Comparison of ENCODE assay signal across 20 mouse cellular contexts in genomic region chr1:191952733-191953335, GRCm38 (mm10). TPM values are rescaled to one million over a fixed set of nuclear protein-coding genes. Genes with fewer than 3 reads are reported as not detected.
A peak's percentile ranks its signal among the peaks of the same experiment; 100 is the strongest.
DNase-seq lines count a peak whose midpoint lies in the region; ATAC-seq and TF ChIP-seq lines count a peak whose summit lies in the region.
"Had no signal": no experiment of that assay in that cellular context is flagged by ENCODE, and none has a peak within 500 bp of the region (broad histone marks: within the 10 kb centered on the region; RNA-seq: fewer than 3 reads in every experiment).

No protein-coding gene starts in this region.

- H3K4me3 ChIP-seq in forebrain, postnatal 0 days (ENCODE audit: low read depth, low read length) = no peak overlapping the region
- H3K4me3 ChIP-seq in forebrain, embryonic 16.5 days (replicated peaks; ENCODE audit: low read length) = no peak overlapping the region
- H3K4me3 ChIP-seq in embryonic facial prominence, embryonic 10.5 days = no peak overlapping the region
- H3K4me3 ChIP-seq: forebrain, embryonic 13.5 days; hindbrain, embryonic 12.5 days; midbrain, embryonic 10.5 days had no signal

- intact Hi-C loops in left cerebral cortex, postnatal 14 days (cut with DNase I) = no loop called here

- no peak for TF ChIP-seq CTCF in forebrain, postnatal 0 days (IDR thresholded peaks at IDR 0.05; ENCODE audit: low read depth)

- H3K27ac ChIP-seq in forebrain, postnatal 0 days (ENCODE audit: low read depth, low read length) = no peak overlapping the region
- no peak overlapping the region for H3K27ac ChIP-seq in forebrain, embryonic 16.5 days (ENCODE audit: low read length)
- no peak overlapping the region for H3K27ac ChIP-seq in embryonic facial prominence, embryonic 10.5 days (replicated peaks)
- H3K27ac ChIP-seq: forebrain, embryonic 13.5 days; hindbrain, embryonic 12.5 days; midbrain, embryonic 10.5 days had no signal

- H3K9me3 ChIP-seq in forebrain, postnatal 0 days (ENCODE audit: low read length) = no peaks in the 10 kb centered on the region
- H3K9me3 ChIP-seq in forebrain, embryonic 16.5 days (ENCODE audit: control insufficient read depth, low read length) = no peaks in the 10 kb centered on the region
- no peaks in the 10 kb centered on the region for H3K9me3 ChIP-seq in embryonic facial prominence, embryonic 10.5 days
- H3K9me3 ChIP-seq: forebrain, embryonic 13.5 days; hindbrain, embryonic 12.5 days; midbrain, embryonic 10.5 days had no signal

- peak; percentile 81 for ATAC-seq in forebrain, postnatal 0 days
- no peak for ATAC-seq in forebrain, embryonic 16.5 days
- ATAC-seq: forebrain, embryonic 13.5 days; inflammation-experienced regulatory T-cells, adult 6 months; liver, postnatal 0 days had no signal

- no peak overlapping the region for H3K4me2 ChIP-seq in forebrain, postnatal 0 days (ENCODE audit: low read depth)
- no peak overlapping the region for H3K4me2 ChIP-seq in forebrain, embryonic 16.5 days (ENCODE audit: low read length)
- H3K4me2 ChIP-seq: forebrain, embryonic 13.5 days; hindbrain, embryonic 12.5 days had no signal

- H3K4me1 ChIP-seq in forebrain, postnatal 0 days (ENCODE audit: insufficient read depth) = no peaks in the 10 kb centered on the region
- no peaks in the 10 kb centered on the region for H3K4me1 ChIP-seq in forebrain, embryonic 16.5 days (replicated peaks; ENCODE audit: control insufficient read depth, insufficient read depth, low read length)
- peaks cover 4% of the 10 kb centered on the region for H3K4me1 ChIP-seq in embryonic facial prominence, embryonic 10.5 days
- H3K4me1 ChIP-seq: forebrain, embryonic 13.5 days; hindbrain, embryonic 12.5 days; midbrain, embryonic 10.5 days had no signal

- no peaks in the 10 kb centered on the region for H3K36me3 ChIP-seq in forebrain, postnatal 0 days (ENCODE audit: insufficient read depth)
- H3K36me3 ChIP-seq in forebrain, embryonic 16.5 days (ENCODE audit: control insufficient read depth, insufficient read depth) = no peaks in the 10 kb centered on the region
- H3K36me3 ChIP-seq in embryonic facial prominence, embryonic 10.5 days (replicated peaks) = no peaks in the 10 kb centered on the region
- H3K36me3 ChIP-seq: hindbrain, embryonic 12.5 days; midbrain, embryonic 10.5 days had no signal

- peak; percentile 28 for DNase-seq in forebrain, postnatal 0 days
- DNase-seq in right cerebral cortex, adult 2 months (ENCODE audit: low spot score in 2 of 2) = peak; percentile 70 to 80
- DNase-seq in right cerebral cortex, postnatal 4 days = no peak
- DNase-seq in left cerebral cortex, postnatal 14 days (ENCODE audit: low spot score in 2 of 2) = peak; percentile 66 to 94
- DNase-seq in gastrocnemius, adult 18-20 months (ENCODE audit: low spot score) = no peak
- no peak for DNase-seq in ovary, postnatal 14 days (ENCODE audit: low spot score)
- DNase-seq in embryonic facial prominence, embryonic 10.5 days (ENCODE audit: low spot score) = no peak
- DNase-seq: cerebellum, postnatal 14 days; gastrocnemius, postnatal 14 days; heart, postnatal 10 days; kidney, adult 9 months; kidney, postnatal 36 days; liver, postnatal 0 days; lung, postnatal 36 days had no signal

- H3K27me3 ChIP-seq in forebrain, postnatal 0 days (ENCODE audit: insufficient read depth, low read length) = no peaks in the 10 kb centered on the region
- H3K27me3 ChIP-seq in forebrain, embryonic 16.5 days (replicated peaks; ENCODE audit: control insufficient read depth, insufficient read depth, low read length) = no peaks in the 10 kb centered on the region
- no peaks in the 10 kb centered on the region for H3K27me3 ChIP-seq in embryonic facial prominence, embryonic 10.5 days (replicated peaks; ENCODE audit: low read depth, poor library complexity, severe bottlenecking)
- H3K27me3 ChIP-seq: forebrain, embryonic 13.5 days; hindbrain, embryonic 12.5 days had no signal

- WGBS in forebrain, postnatal 0 days = 77% methylated on average over 11 of the region's 11 CpGs
- WGBS in forebrain, embryonic 16.5 days = 82% methylated on average over 11 of the region's 11 CpGs
- WGBS in embryonic facial prominence, embryonic 10.5 days = 88% methylated on average over 11 of the region's 11 CpGs

- H3K9ac ChIP-seq in forebrain, postnatal 0 days = no peak overlapping the region
- H3K9ac ChIP-seq in forebrain, embryonic 16.5 days (replicated peaks; ENCODE audit: low read depth, low read length) = no peak overlapping the region
- H3K9ac ChIP-seq: forebrain, embryonic 13.5 days; hindbrain, embryonic 12.5 days; liver, postnatal 0 days had no signal

RNA-seq across cellular contexts. Expression of gene Rd3, which starts 24.3 kb away (rescaled TPM):
- 0.92 and 1.9 TPM in 2 replicates for total RNA-seq in forebrain, postnatal 0 days (2014; rRNA removed)
- 3.3 and 3.4 TPM in 2 replicates for polyA plus RNA-seq in forebrain, postnatal 0 days (2015; fragmentation: Nextera tagmentation; extraction: Ambion mirVana)
- polyA plus RNA-seq in forebrain, embryonic 16.5 days (2015; fragmentation: Nextera tagmentation; extraction: Ambion mirVana) = 2.1 and 2.5 TPM in 2 replicates
- total RNA-seq in left cerebral cortex, postnatal 14 days (2021) = under 1 TPM; 0.35 to 0.36 TPM
- not detected for total RNA-seq in gastrocnemius, adult 18-20 months (2021)
- 0.75 and 1.7 TPM in 2 replicates for polyA plus RNA-seq in embryonic facial prominence, embryonic 10.5 days (2016; fragmentation: Nextera tagmentation; extraction: Ambion mirVana)
- total RNA-seq: MEL had no signal

RNA-seq across cellular contexts. Expression of gene Slc30a1, which starts 46.3 kb away (rescaled TPM):
- 22.4 and 32.4 TPM in 2 replicates for total RNA-seq in forebrain, postnatal 0 days (2014; rRNA removed)
- 4.1 and 4.9 TPM in 2 replicates for polyA plus RNA-seq in forebrain, postnatal 0 days (2015; fragmentation: Nextera tagmentation; extraction: Ambion mirVana)
- 2.4 and 2.7 TPM in 2 replicates for polyA plus RNA-seq in forebrain, embryonic 16.5 days (2015; fragmentation: Nextera tagmentation; extraction: Ambion mirVana)
- 10 to 100 TPM; 33.4 to 36.2 TPM for total RNA-seq in left cerebral cortex, postnatal 14 days (2021)
- total RNA-seq in gastrocnemius, adult 18-20 months (2021) = 1 to 10 TPM; 5.6 to 8.2 TPM
- 1.5 and 1.8 TPM in 2 replicates for polyA plus RNA-seq in embryonic facial prominence, embryonic 10.5 days (2016; fragmentation: Nextera tagmentation; extraction: Ambion mirVana)

Comparison
In these comparisons a context has a peak if more than half of its experiments do, and no peak if none do; other contexts are left out.
1. DNase-seq: peak in forebrain, postnatal 0 days (single experiment), right cerebral cortex, adult 2 months (2 of 2) and left cerebral cortex, postnatal 14 days (2 of 2); none in right cerebral cortex, postnatal 4 days (single experiment), gastrocnemius, adult 18-20 months (single experiment), ovary, postnatal 14 days (single experiment) and embryonic facial prominence, embryonic 10.5 days (single experiment).